Mouse (Mus musculus): ENCODE results near the gene Polr1b.

Gene Polr1b

DNA sequence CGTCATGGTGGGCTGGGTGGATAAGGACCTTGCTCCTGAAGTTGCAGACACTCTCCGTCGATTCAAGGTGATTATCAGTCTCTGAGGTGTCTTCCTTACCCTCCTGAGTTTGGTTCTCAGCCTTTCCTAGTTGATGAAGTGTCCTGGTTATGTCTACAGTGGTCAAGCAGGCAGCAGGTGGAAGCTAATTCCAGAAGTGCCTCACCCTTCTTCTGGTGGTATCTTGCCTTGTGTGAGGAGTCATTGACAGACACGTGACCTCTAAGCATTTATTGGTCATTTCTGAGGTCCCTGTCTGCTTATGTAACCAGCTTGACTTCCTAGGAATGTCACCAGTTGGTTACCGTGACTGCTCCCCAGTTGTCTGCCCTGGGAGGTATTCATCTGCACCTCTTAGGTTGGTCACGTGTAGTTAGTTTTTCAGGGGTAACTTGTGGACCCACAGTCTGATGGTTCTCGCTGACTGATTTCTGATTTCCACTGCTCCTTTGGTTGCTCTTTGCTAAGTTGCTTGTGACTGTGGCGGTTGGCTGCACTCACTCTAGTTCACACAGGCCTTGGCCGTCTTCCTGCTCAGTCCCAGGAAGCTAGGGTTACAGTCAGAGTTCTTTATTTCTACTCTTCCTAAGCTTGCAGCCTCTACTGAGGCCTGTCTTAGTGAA, 15.0 kb downstream of the Polr1b start:
- in situ Hi-C loops (cut with MseI, MboI), result no loop called here

DNA sequence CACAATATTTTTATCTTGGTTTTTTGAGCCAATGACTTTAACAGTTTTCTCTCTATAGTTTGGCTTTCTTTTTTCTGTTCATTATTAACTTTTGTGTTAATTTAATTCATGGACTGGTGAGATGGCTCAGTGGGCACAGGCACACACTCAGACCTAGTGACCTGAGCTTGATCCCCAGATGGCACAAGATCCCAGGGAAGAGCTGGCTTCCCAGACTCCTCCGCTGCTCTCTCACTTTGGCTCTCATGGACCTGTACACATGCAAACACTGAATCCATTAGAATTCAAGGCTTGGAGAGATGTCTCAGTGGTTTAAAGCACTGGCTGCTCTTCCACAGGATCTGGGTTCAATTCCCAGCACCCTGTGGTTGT, 15.6 kb downstream of the Polr1b start:
- in situ Hi-C loops (cut with MseI, MboI), result no loop called here

DNA sequence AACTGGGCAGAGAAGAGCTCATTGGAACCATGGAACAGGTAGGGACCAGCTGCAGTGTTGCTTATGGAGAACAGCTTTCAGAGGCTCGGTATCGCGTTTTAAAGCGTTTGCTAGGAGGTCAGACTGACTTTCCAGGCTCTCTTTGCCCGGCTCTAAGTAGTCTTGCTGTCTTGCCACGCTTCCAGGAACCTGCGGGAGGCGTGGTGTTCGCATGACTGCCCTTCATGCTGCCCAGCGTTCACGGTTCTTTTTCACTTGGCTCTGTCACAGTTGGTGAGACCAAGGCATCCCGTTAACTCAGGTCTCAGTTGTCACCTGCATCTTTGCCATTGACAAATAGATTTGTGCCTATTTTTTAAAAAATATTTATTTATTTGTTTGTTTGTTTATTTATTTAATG, 17.3 kb downstream of the Polr1b start:
- in situ Hi-C loops (cut with MseI, MboI), result no loop called here

DNA sequence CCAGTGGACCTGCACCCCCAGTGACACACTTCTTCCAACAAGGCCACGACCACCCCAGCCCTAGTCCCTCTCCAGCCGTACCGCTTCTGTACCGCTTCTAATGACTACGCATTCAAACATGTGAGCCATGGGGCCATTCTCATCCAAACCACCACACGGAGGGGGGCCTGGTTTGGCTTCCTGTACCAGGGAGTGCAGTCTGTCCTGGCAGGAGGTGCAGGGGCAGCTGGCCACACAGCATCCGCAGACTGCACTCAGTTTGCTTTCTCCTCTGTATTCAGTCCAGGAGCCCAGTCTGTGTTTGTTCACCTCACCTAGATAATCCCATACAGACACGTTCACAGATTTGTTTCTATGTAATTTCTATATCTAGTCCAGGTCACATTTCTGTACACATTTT, 21.2 kb downstream of the Polr1b start:
- in situ Hi-C loops (cut with MseI, MboI), result no loop called here

DNA sequence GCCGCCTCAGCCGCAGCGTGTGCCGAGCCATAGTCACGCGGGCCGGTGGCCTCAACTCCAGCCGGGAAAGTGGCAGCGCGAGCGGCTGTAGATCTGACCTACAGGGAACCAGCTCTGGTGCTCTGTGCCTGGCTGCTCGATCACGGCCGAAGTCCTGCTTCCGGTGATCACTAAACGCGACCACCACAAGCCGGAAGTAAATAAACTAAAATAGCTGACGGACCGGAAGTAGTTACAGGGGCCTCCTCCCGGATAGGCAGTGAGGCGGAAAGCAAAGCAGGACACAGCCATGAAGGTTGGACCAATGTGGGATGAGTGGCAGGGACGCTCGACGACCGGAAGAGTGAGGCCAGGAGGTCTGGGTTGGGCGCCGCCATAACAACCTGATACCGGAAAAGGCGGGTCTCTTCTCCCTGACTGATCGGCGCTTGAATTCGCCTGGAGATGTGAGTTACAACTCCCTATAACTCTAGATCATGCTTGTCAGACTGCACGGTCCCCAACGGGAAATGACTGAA, 28.7 kb downstream of the Polr1b start, which contains the start of gene Chchd5:
TSS of gene Chchd5 (plus strand) at position 289 of the 518 bp plus-strand sequence.
- in situ Hi-C loops (cut with MseI, MboI), result no loop called here

DNA sequence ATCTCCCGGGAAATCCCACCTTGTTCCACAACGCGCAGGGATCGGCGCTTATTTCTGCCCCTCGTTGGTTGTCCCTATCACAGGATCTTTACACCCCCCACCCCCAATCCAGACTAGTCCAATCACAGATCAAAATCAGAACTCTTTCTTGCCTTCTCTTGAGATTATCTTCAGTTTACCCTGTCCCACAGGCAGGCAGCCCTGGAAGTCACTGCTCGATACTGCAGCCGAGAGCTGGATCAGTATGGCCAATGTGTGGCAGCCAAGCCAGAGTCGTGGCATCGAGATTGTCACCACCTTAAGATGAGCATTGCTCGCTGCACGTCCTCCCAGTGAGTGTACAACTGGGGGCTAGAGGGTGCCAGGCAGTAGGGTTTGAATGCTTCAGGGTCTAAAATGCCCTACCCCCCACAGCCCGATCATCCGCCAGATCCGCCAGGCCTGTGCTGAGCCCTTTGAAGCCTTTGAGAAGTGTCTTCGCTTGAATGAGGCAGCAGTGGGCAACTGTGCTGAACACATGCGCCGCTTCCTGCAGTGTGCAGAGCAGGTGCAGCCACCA, 29.3 kb downstream of the Polr1b start:
- in situ Hi-C loops (cut with MseI, MboI), result no loop called here

DNA sequence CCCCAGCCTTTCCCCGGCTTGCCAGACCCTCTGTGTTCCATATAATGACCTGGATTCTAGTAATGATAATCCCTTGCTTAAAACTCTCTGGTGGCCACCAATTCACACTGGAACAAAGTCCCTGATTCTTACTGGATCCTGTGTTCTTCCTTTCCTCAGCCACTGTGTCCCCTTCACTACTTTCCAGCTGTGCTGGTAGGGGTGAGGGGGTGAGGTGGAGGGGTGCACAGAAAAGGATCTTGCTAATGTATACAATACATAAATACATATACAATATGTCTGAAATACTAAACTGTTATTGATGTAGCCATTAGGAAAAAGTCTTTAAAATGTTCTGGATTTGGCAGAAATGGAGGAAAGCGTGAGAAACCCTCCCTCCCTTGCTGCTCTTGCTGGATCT, 30.0 kb downstream of the Polr1b start:
- in situ Hi-C loops (cut with MseI, MboI), result no loop called here

DNA sequence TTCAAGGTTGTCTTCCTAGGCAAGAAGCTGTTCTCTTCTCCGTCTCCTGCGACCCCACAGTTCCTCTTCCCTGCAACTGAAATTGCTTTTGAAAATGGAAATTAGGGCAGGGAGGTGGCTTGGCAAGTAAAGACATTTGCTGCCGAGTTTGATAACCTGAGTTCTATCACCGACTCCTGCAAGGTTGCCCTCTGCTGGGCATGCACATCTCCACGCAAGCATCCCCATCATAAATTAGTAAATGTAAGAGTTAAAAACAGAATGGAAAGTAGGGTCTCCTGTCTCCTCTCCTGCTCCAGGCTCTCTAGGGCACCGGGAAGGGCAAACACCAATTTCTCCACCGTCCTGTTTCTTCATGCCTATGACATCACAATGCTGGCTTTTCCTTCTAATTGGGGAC, 31.4 kb downstream of the Polr1b start:
- in situ Hi-C loops (cut with MseI, MboI), result no loop called here

DNA sequence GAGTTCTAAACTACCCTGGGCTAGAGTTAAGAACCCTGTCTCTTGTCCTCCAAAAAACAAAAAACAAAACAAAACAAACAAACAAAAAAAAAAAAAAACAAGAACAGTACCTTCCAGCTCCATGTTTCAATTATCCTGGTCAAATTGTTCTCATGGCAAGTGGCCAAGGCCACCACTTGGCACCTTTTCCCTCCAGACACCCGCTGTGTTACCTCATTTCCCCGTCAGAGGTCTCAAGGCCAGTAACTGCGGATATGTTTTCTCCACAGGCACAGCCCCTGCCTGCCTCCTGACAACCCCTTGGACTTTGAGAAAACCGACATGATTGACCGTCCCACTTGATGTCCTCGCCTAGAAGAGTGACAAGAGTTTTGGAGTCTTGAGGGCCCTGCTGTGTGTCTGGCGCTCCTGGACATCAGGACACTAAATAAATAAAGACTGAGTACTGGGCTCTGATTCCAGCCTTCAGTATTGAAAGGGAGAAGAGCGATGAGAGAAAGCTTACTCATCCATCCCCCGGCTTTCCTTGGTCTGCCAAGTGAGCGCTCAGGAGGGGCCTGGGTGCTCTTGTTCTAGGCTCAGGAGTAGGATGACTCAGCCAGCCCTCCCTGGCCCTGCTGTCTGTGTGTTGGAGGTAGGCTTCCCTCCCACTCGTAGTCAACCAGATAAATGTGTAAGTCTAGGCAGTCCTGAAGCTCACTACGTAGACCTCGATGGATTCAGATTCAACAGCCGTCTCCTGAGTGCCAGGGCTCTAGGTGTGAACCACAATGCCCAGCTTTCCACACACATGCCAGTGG, 32.4 kb downstream of the Polr1b start:
- in situ Hi-C loops (cut with MseI, MboI), result no loop called here

DNA sequence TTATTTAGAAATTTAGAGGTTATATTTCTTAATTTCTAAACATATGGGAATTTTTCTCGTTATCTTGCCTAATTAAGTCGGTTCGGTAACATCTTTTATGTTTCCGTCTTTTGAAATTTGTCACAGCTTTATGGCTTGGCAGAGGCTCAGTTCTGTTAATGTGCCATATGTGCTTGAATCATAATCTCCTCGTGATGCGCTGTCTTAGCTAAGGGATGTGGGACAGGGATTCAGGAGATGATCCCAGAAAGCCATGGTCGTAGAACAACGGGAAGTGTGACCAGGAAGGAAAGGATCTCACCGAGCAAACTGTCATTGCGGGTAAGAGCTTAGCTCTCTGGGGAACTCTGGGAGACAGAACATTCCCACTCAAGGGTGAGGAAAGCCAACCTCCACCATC, 39.1 kb downstream of the Polr1b start:
- in situ Hi-C loops (cut with MseI, MboI), result no loop called here

DNA sequence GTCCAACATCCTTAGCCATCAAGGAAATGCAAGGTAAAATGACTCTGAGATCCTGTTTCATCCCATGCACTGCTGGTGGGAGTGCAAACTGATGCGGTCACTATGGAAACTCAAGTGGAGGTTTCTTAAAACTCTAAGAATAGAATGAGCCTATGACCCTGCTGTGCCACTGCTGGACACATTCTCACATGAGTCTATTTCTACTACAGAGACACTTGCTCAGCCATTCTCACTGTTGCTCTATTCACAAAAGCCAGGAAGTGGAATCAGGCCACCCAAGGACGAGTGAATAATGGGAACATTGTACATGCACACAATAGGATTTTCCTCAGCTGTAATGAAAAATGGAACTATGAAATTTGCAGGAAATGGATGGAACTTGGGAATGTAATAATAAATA, 48.0 kb downstream of the Polr1b start:
- in situ Hi-C loops (cut with MseI, MboI), result no loop called here

DNA sequence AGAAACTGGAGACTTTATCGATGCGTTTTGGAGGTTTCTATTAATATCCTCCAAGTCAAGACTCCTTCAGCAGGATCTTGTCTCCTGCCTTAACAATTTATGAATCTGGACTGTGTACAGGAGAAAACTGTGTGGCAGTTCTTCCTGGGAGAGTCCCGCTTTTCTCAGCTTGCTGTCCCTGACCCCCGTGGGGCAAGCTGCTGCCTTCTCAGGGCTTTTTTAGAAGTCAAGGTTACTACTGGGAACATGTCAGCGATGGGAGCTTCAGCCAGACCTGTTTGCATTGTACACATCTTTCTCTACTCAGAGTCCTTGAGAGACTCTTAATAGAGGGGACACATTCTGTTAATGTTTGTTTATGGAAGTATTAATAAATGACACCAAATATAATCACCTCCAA, 49.6 kb downstream of the Polr1b start:
- in situ Hi-C loops (cut with MseI, MboI), result loop anchor here in 1 of 2 experiments (25.0 kb wide), 1 partner anchor 262 kb away; no protein-coding TSS in a partner anchor

DNA sequence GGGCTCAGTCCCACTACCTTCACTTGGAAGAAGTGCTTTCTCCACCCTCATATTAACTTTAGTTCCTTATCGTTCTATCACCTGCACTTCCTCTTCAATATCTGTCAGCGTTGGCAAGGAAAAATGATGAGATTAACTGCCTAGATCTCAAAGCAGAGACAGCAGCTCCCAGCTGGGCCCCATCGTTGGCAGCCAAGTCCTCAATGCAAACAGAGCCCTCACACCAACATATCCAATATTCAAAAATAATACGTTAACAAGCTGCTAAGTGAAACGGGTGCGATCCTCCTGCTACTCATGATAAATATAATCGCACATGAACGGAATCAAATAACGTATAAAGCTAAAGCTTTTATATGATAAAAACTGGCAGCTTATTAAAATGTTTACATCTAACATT, 50.3 kb downstream of the Polr1b start:
- in situ Hi-C loops (cut with MseI, MboI), result loop anchor here in 1 of 2 experiments (25.0 kb wide), 1 partner anchor 261 kb away; no protein-coding TSS in a partner anchor

DNA sequence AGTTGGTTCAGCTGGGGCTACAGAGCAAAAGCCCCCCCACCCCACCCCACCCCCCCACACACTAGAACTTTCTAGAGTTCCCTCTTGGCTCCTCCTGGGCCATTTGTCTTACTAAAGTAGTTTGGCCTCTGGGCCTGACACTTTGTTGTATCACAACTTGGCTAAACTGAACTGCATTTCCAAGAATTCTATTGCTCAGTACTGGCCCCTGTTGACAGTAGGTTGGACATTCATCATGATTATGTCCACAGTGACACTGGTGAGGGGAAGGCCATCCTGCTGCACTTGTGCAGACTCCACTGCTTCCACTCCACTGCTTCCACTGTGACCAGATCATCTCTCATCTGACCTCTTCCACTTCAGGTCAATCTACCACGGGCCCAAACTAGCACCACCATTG, 52.0 kb downstream of the Polr1b start:
- in situ Hi-C loops (cut with MseI, MboI), result loop anchor here in 1 of 2 experiments (25.0 kb wide), 1 partner anchor 260 kb away; no protein-coding TSS in a partner anchor

DNA sequence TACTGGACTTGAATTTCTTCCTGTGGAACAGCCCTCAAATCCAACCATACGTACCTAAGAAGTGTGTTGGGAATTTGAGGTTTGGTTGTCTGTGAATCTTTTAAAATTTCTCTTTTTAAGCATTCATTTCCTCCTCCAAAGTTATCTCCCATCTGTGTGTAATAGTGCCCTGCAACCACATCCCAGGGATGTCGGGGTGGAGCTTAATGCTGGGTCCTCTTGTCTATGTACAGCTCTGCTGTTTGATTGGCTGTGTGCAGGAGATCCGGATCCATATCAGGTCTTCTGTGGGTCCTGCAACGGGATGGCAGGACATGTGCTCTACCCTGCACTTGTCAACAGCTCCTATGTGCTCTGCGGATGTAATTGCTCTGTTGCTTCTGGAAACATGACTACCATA, 64.0 kb downstream of the Polr1b start:
- in situ Hi-C loops (cut with MseI, MboI), result loop anchor here in 1 of 2 experiments (25.0 kb wide), 1 partner anchor 247 kb away; no protein-coding TSS in a partner anchor

DNA sequence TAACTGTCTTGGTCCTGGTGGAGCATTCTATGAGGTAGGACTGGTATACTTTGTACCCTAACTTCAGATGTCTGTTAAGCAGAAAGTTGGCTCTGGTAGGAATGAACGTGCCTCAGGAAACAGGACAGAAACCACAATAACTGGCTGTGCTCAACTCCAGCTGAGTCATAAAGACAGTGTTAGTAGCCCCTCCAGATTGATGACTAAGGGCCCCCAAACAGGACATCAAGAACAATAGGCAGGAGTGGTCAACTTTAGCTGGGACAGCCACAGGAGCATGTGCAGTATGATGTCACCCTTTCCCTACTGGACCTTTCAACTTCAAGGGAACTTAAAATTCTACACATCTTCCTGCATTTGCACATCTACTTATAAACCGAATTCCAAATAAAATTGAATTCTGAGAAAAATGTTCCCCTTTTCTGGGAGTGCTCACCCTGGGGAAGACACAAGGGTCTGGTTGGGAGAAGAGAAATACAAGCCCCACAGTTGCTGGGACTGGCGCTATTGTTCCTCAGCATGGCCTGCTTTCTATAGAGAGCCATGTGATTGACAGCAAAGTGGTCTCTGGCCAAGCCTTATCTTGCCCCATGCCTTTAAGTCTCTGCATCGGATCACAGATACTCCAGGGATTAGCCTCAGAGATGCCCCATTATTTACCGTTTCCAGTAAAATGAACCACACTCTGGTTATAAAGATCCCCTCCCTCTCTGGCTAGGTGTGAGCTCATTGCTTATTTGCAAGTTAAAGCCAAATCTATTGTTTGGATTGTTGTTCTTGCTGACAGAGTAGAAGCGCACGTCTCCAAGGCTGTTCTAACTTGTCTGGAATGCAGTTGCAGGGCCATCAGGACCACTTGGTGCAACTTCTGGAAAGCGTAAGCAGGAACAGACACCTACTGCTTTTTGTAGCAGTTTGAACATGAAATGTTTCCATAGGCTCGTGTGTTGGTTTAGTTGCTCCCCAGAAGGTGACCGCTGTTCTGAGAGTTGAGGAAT, 66.0 kb downstream of the Polr1b start:
- in situ Hi-C loops (cut with MseI, MboI), result loop anchor here in 1 of 2 experiments (25.0 kb wide), 1 partner anchor 246 kb away; no protein-coding TSS in a partner anchor

DNA sequence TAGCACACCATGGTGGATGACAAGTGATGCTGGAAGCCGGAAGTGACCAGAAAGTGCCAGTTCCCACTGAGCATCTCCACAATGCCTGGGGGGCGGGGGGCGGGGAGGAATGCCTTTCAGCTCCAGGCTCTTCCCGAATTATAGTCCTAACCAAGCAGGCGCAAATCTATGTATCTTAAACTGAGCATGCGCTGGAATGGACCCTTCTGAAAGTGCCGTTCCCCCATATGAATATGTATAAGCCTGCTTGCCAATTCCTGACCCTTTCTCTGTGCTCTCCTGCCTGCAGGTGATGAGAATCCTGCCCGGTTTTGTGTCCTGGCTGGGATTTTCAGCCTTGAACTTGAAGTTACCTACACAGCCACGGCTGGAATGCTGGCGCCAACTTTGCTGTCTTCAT, 72.6 kb downstream of the Polr1b start:
- in situ Hi-C loops (cut with MseI, MboI), result loop anchor here in 1 of 2 experiments (25.0 kb wide), 1 partner anchor 239 kb away; no protein-coding TSS in a partner anchor

DNA sequence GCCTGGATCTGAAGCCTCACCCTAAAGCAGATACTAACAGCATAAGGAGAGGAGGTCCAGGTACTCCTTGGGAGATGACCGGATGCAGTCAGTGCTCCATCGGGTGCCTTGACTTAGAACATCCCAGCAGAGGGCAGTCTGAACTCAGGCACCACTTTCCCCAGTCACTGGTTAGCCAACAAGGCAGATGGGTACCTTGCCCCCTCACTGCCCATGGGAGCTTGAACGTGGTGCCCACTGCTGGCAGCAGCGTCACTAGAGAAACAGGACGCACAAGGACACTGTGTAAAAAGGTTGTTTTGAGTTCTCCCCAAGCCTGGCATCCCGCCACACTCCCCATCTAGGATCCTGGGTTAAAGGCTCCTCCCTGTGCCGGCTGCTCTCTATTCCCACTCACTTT, 73.7 kb downstream of the Polr1b start:
- in situ Hi-C loops (cut with MseI, MboI), result loop anchor here in 1 of 2 experiments (25.0 kb wide), 1 partner anchor 238 kb away; no protein-coding TSS in a partner anchor

DNA sequence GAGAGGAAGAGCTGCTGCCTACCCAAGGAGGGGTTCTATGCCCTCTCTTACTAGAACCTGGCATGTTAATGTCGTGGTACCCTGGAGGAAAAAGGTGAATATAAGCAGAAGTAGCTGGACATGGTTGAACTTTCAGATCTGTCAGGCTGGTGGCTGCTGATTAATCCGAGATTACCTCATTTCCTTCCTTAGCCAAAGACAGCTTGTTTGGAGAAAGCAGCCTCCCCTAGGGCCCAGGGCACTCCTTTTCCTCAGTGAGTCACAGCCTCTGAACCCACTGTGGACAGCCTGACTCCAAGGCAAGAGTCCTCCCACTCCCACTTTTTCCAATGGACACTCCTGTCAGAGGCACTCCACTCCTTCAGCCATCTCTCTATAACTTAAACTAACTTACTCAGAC, 74.8 kb downstream of the Polr1b start:
- in situ Hi-C loops (cut with MseI, MboI), result loop anchor here in 1 of 2 experiments (5.0 kb wide), 1 partner anchor 82 kb away; no protein-coding TSS in a partner anchor

Measured in mouse trophoblast stem cell (cell line).